Mouse (Mus musculus) cerebellum, postnatal 36 days (tissue): ENCODE measurements around the gene Ulk1.

Experiments used
- DNase-seq, 2 experiments: peaks; one replicate each; pipeline ENCODE4 v3.0.0; 2021 to 2022; ENCODE audit warnings: mixed read lengths in 2 of 2

Gene Ulk1

GRCm38 (mm10) chr5:110763890-110764289, 46.0 kb downstream of the Ulk1 start:
- DNase-seq = no peak

- no peak for DNase-seq
Observed at GRCm38 (mm10) chr5:110745021-110745420, 64.9 kb downstream of the Ulk1 start.

- no peak for DNase-seq
Observed at GRCm38 (mm10) chr5:110739496-110740275, 70.2 kb downstream of the Ulk1 start.

GRCm38 (mm10) chr5:110735606-110736005, 74.3 kb downstream of the Ulk1 start:
- no peak for DNase-seq
